Mouse (Mus musculus): ENCODE data around the gene Cdkn2d. TPM values are rescaled to one million over a fixed set of nuclear protein-coding genes. Genes with fewer than 3 reads are reported as not detected.

Cdkn2d gene
- total and polyA plus RNA-seq, 3 experiments, result 17.4 to 35.8 (median 30.3) TPM

DNA sequence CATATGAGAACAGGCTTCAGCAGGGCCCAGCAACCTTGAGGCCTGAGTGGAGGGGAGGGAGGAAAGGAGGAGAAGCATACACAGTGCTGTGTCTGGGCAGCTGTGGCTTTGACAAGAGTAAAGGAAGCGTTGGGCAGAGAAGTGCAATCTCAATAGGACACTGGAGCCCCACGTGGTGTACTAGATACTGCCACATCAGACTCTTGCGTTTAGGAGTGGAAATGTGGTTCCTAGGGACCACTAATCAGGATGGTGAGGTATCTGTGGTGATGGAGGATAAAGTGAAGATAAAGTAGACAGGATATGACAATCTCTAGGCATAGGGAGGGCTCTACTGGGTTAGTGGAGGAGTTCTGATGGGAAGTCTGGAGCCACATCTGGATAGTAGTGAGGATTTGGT is 4.5 kb downstream of the Cdkn2d start:
- TF ChIP-seq GATA2 (IDR thresholded peaks at IDR 0.05; ENCODE audit: borderline replicate concordance, low read depth, low read length), result no peak
- TF ChIP-seq GATA1 (IDR thresholded peaks at IDR 0.05; ENCODE audit: borderline replicate concordance, low read length), result no peak
- TF ChIP-seq TAL1 (conservative IDR thresholded peaks at IDR 0.05; ENCODE audit: low read depth, low read length), result no peak
- no peak for TF ChIP-seq CTCF (IDR thresholded peaks at IDR 0.05; ENCODE audit: low read depth, low read length)
- TF ChIP-seq POLR2AphosphoS5 (IDR thresholded peaks at IDR 0.05; ENCODE audit: insufficient replicate concordance, low read depth, low read length), result no peak
- DNase-seq (ENCODE audit: low spot score) (no peak), ATAC-seq (ENCODE audit: extremely low read depth, insufficient number of reproducible peaks, low FRiP score, poor library complexity, severe bottlenecking) (no peak)
- peaks cover 61% of the 10 kb centered on the region for H3K36me3 ChIP-seq (replicated peaks)
- no peaks in the 10 kb centered on the region for H3K27me3 ChIP-seq (ENCODE audit: insufficient read depth, low read length)
- peak overlapping the region; percentile 87 for H3K4me3 ChIP-seq (ENCODE audit: low read depth, low read length)
- no peaks in the 10 kb centered on the region for H3K9me3 ChIP-seq (replicated peaks)
- H3K4me1 ChIP-seq (ENCODE audit: insufficient read depth, low read depth, low read length), result peaks cover 47% of the 10 kb centered on the region

DNA sequence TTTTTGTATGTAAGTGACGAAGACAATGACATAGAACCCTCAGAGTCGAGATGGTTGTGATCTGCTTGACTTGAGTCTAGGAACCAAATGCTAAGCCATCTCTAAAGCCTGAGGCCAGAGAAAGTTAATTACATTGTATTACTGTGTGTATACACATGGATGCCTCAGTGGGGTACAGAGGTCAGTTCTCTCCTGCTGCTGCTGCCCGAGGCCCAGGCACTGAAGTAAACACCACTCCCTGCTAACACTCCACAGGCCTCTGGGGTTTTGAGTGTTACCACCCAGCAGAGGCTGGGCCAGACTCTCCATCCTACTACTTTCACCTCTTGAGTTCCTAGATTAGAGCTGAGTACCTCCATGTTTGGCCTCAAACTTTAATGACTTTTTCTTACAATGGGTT is 7.2 kb downstream of the Cdkn2d start:
- Histone ChIP-seq H3K9me3 (replicated peaks) (no peaks in the 10 kb centered on the region), H3K4me3 (ENCODE audit: low read depth, low read length) (no peak overlapping the region), H3K36me3 (replicated peaks) (peaks cover 83% of the 10 kb centered on the region), H3K4me1 (ENCODE audit: insufficient read depth, low read depth, low read length) (peaks cover 39% of the 10 kb centered on the region), H3K27me3 (ENCODE audit: insufficient read depth, low read length) (no peaks in the 10 kb centered on the region)
- no peak for TF ChIP-seq GATA1 (IDR thresholded peaks at IDR 0.05; ENCODE audit: borderline replicate concordance, low read length)
- TF ChIP-seq GATA2 (IDR thresholded peaks at IDR 0.05; ENCODE audit: borderline replicate concordance, low read depth, low read length), result no peak
- no peak for TF ChIP-seq CTCF (IDR thresholded peaks at IDR 0.05; ENCODE audit: low read depth, low read length)
- TF ChIP-seq TAL1 (conservative IDR thresholded peaks at IDR 0.05; ENCODE audit: low read depth, low read length), result no peak
- no peak for TF ChIP-seq POLR2AphosphoS5 (IDR thresholded peaks at IDR 0.05; ENCODE audit: insufficient replicate concordance, low read depth, low read length)
- DNase-seq (ENCODE audit: low spot score), result no peak
- no peak for ATAC-seq (ENCODE audit: extremely low read depth, insufficient number of reproducible peaks, low FRiP score, poor library complexity, severe bottlenecking)

DNA sequence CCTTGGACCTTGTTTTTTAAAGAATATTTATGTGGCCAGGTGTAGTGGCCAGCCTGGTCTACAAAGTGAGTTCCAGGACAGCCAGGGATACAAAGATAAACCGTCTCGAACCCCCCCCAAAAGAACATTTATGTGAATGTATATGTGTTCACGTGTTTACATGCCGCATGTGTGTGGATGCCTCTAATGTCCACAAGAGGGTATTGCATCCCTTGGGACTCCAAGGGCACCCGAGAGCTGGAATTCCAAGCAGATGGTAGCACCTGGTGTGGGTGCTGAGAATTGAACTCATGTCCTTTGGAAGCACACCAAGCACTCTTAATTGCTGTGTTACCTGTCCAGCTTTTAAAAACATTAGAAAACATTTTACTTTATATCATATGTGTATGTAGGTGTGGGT is 7.6 kb downstream of the Cdkn2d start:
- Histone ChIP-seq H3K4me3 (ENCODE audit: low read depth, low read length) (no peak overlapping the region), H3K4me1 (ENCODE audit: insufficient read depth, low read depth, low read length) (peaks cover 37% of the 10 kb centered on the region), H3K27me3 (ENCODE audit: insufficient read depth, low read length) (no peaks in the 10 kb centered on the region), H3K36me3 (replicated peaks) (peaks cover 83% of the 10 kb centered on the region), H3K9me3 (replicated peaks) (no peaks in the 10 kb centered on the region)
- DNase-seq (ENCODE audit: low spot score) (no peak), ATAC-seq (ENCODE audit: extremely low read depth, insufficient number of reproducible peaks, low FRiP score, poor library complexity, severe bottlenecking) (no peak)
- TF ChIP-seq GATA2 (IDR thresholded peaks at IDR 0.05; ENCODE audit: borderline replicate concordance, low read depth, low read length) (no peak), TAL1 (conservative IDR thresholded peaks at IDR 0.05; ENCODE audit: low read depth, low read length) (no peak), GATA1 (IDR thresholded peaks at IDR 0.05; ENCODE audit: borderline replicate concordance, low read length) (no peak)

DNA sequence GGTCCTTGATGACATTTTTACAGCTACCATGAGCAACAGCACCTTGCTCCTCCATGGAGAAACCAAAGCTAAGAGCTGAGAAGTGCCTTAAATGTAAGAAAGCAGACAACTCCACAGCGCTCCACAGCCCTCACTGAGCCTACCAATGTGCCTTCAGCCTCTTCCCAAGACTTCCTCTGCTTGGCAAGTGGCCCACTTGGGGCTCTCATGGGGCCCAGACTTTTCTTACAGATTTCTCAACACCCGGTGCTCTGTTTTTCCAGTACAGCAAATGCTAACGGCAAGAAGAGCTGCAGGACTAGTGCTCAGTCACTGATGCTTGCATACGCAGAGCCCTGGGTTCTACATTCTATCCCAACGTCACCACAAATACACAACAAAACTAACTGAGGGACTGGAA is 13.4 kb downstream of the Cdkn2d start:
- no peak overlapping the region for H3K4me3 ChIP-seq (ENCODE audit: low read depth, low read length)
- H3K9me3 ChIP-seq (replicated peaks), result no peaks in the 10 kb centered on the region
- ATAC-seq (ENCODE audit: extremely low read depth, insufficient number of reproducible peaks, low FRiP score, poor library complexity, severe bottlenecking) (no peak), DNase-seq (ENCODE audit: low spot score) (no peak)
- peaks cover 99% of the 10 kb centered on the region for H3K36me3 ChIP-seq (replicated peaks)
- peaks cover 53% of the 10 kb centered on the region for H3K4me1 ChIP-seq (ENCODE audit: insufficient read depth, low read depth, low read length)
- TF ChIP-seq GATA1 (IDR thresholded peaks at IDR 0.05; ENCODE audit: borderline replicate concordance, low read length), result no peak
- TF ChIP-seq TAL1 (conservative IDR thresholded peaks at IDR 0.05; ENCODE audit: low read depth, low read length), result no peak
- no peak for TF ChIP-seq CTCF (IDR thresholded peaks at IDR 0.05; ENCODE audit: low read depth, low read length)
- no peak for TF ChIP-seq POLR2AphosphoS5 (IDR thresholded peaks at IDR 0.05; ENCODE audit: insufficient replicate concordance, low read depth, low read length)
- no peak for TF ChIP-seq GATA2 (IDR thresholded peaks at IDR 0.05; ENCODE audit: borderline replicate concordance, low read depth, low read length)
- H3K27me3 ChIP-seq (ENCODE audit: insufficient read depth, low read length), result no peaks in the 10 kb centered on the region

DNA sequence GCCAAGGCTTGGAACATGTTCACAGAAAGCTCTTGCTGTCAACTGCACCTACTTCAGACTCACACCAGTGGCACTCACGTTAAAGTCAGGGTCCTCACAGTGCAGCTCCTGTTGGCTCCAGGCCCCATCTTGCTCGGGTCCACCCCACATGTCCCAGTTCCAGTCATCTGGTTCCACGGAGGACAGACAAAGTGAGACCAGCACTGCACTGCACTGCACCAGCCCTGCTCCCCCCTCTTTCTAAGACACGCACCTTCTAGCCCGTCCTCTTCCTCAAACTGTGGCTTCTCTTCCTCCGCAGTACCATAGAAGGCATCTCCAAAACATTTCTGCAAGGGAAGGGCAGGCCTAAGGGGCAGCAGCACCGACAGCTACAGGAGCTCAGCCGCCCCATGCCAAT is 14.9 kb downstream of the Cdkn2d start:
- H3K4me3 ChIP-seq (ENCODE audit: low read depth, low read length), result no peak overlapping the region
- ATAC-seq (ENCODE audit: extremely low read depth, insufficient number of reproducible peaks, low FRiP score, poor library complexity, severe bottlenecking) (no peak), DNase-seq (ENCODE audit: low spot score) (no peak)
- no peaks in the 10 kb centered on the region for H3K27me3 ChIP-seq (ENCODE audit: insufficient read depth, low read length)
- TF ChIP-seq TAL1 (conservative IDR thresholded peaks at IDR 0.05; ENCODE audit: low read depth, low read length) (no peak), POLR2AphosphoS5 (IDR thresholded peaks at IDR 0.05; ENCODE audit: insufficient replicate concordance, low read depth, low read length) (no peak), GATA1 (IDR thresholded peaks at IDR 0.05; ENCODE audit: borderline replicate concordance, low read length) (no peak)
- H3K4me1 ChIP-seq (ENCODE audit: insufficient read depth, low read depth, low read length), result peaks cover 62% of the 10 kb centered on the region
- peaks cover 99% of the 10 kb centered on the region for H3K36me3 ChIP-seq (replicated peaks)
- no peaks in the 10 kb centered on the region for H3K9me3 ChIP-seq (replicated peaks)

DNA sequence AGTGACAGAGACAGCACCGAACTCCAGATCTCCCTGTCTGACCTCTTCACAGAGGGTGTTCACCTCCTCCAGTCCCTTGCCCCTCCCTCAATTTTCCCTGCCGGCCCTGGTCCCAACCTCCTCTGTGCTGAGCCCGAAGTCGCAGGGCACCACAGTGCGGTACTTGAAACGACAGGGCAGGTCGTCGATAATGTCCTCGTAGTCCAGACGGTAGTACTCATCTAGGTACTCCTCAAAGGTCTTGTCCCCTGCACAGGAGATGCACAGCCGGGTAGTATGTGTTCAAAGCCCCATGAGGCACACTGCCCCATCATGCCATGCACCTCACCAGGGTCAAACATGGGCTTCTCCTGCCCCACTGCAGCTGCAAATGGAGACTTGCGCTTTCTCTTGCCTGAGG is 15.5 kb downstream of the Cdkn2d start:
- TF ChIP-seq GATA1 (IDR thresholded peaks at IDR 0.05; ENCODE audit: borderline replicate concordance, low read length) (no peak), TAL1 (conservative IDR thresholded peaks at IDR 0.05; ENCODE audit: low read depth, low read length) (no peak), POLR2AphosphoS5 (IDR thresholded peaks at IDR 0.05; ENCODE audit: insufficient replicate concordance, low read depth, low read length) (no peak; the same call in 1 of the 2 replicates), GATA2 (IDR thresholded peaks at IDR 0.05; ENCODE audit: borderline replicate concordance, low read depth, low read length) (no peak), CTCF (IDR thresholded peaks at IDR 0.05; ENCODE audit: low read depth, low read length) (no peak)
- Histone ChIP-seq H3K4me3 (ENCODE audit: low read depth, low read length) (no peak overlapping the region), H3K27me3 (ENCODE audit: insufficient read depth, low read length) (no peaks in the 10 kb centered on the region), H3K36me3 (replicated peaks) (peaks cover 99% of the 10 kb centered on the region), H3K9me3 (replicated peaks) (no peaks in the 10 kb centered on the region), H3K4me1 (ENCODE audit: insufficient read depth, low read depth, low read length) (peaks cover 62% of the 10 kb centered on the region)
- DNase-seq (ENCODE audit: low spot score) (no peak), ATAC-seq (ENCODE audit: extremely low read depth, insufficient number of reproducible peaks, low FRiP score, poor library complexity, severe bottlenecking) (no peak)

Measured in G1E (cell line).